Mouse (Mus musculus) heart, postnatal 0 days (tissue): ENCODE results near the gene Tbc1d17.

ENCODE experiments used
- CTCF ChIP-seq: IDR thresholded peaks from 2 replicates; pipeline ENCODE4 v1.5.1; 2016; ENCODE audit warnings: antibody characterized with exemption, control low read depth, low read depth
- EP300 ChIP-seq: IDR thresholded peaks from 2 replicates; pipeline ENCODE4 v1.6.1; 2016; ENCODE audit warnings: antibody characterized with exemption, low read depth

DNA sequence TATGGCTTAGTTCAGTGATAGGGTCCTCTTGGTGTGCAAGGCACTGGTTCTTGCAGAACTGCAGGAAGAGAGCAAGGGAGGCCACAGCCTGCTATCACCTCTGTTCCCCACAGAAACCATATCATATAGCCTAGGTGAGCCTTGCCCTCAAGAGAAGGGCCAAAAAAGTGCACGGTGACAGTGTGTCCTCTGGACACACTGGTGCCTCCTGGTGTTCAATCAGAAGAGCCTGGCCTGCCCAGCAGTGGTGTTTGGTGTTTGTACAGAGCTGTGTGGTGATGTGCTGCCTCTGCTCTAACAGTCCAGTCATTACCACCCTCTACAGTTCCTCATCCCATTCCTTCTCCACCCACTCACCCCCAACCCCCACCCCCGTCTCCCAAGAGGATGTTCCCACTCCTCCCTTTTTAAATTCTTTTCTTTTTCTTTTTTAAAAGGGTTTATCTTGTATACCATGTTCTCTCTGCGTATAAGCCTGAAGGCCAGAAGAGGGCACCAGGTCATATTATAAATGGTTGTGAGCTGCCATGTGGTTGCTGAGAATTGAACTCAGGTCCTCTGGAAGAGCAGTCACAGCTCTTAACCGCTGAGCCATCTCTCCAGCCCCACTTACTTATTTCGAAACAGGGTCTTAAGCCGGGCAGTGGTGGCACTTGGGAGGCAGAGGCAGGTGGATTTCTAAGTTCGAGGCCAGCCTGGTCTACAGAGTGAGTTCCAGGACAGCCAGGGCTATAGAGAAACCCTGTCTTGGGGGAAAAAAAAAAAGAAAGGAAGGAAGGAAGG is 27.0 kb downstream of the Tbc1d17 start:
- TF ChIP-seq CTCF (no peak), EP300 (no peak)
